Comparison of ENCODE assay signal across 8 mouse cellular contexts in genomic region chr4:108350819-108351218, GRCm38 (mm10). TPM values are rescaled to one million over a fixed set of nuclear protein-coding genes. Genes with fewer than 3 reads are reported as not detected.
DNase-seq lines count a peak whose midpoint lies in the region; ATAC-seq and TF ChIP-seq lines count a peak whose summit lies in the region.

No protein-coding gene starts in this region.

- H3K4me2 ChIP-seq in hindbrain, postnatal 0 days (ENCODE audit: low read depth, low read length): no peak overlapping the region
- H3K4me2 ChIP-seq in stomach, embryonic 16.5 days (ENCODE audit: low read depth, low read length): no peak overlapping the region

- H3K4me3 ChIP-seq in hindbrain, postnatal 0 days (ENCODE audit: low read length): no peak overlapping the region
- no peak overlapping the region for H3K4me3 ChIP-seq in stomach, embryonic 16.5 days (replicated peaks; ENCODE audit: low read length)

- H3K4me1 ChIP-seq in hindbrain, postnatal 0 days (ENCODE audit: insufficient read depth, low read length): peaks cover 5% of the 10 kb centered on the region
- peaks cover 43% of the 10 kb centered on the region for H3K4me1 ChIP-seq in stomach, embryonic 16.5 days (ENCODE audit: control insufficient read depth, insufficient read depth, low read length)

- H3K27me3 ChIP-seq in hindbrain, postnatal 0 days (ENCODE audit: insufficient read depth, low read length): no peaks in the 10 kb centered on the region
- H3K27me3 ChIP-seq in stomach, embryonic 16.5 days (ENCODE audit: control insufficient read depth, insufficient read depth, low read length): no peaks in the 10 kb centered on the region

- H3K9ac ChIP-seq in hindbrain, postnatal 0 days (replicated peaks; ENCODE audit: low read length): no peak overlapping the region
- H3K9ac ChIP-seq in stomach, embryonic 16.5 days (ENCODE audit: low read length): peak overlapping the region; percentile 37; the same call in 1 of the 2 replicates

- DNase-seq in heart, adult 11 months: peak; percentile 95
- no peak for DNase-seq in heart, adult 9 months (ENCODE audit: low spot score in 2 of 2)
- peak; percentile 36 for DNase-seq in fibroblast of lung, adult 2 months (ENCODE audit: low read depth)
- peak; percentile 57 for DNase-seq in hindbrain, postnatal 0 days (ENCODE audit: low spot score)
- DNase-seq in lung, postnatal 10 days: peak; percentile 54
- no peak for DNase-seq in natural killer cell, adult 2 months (ENCODE audit: low spot score in 2 of 2)
- no peak for DNase-seq in layer of hippocampus, postnatal 14 days (ENCODE audit: low spot score in 2 of 2)

- no peak for TF ChIP-seq CTCF in hindbrain, postnatal 0 days (IDR thresholded peaks at IDR 0.05; ENCODE audit: low read depth)

- H3K36me3 ChIP-seq in hindbrain, postnatal 0 days (ENCODE audit: insufficient read depth, low read length): no peaks in the 10 kb centered on the region
- H3K36me3 ChIP-seq in stomach, embryonic 16.5 days (ENCODE audit: control insufficient read depth, insufficient read depth, low read length): no peaks in the 10 kb centered on the region

- ATAC-seq in hindbrain, postnatal 0 days: peak; percentile 71
- ATAC-seq in stomach, embryonic 16.5 days (ENCODE audit: insufficient read depth, low FRiP score): peak; percentile 43; the same call in 1 of the 2 replicates

- H3K27ac ChIP-seq in hindbrain, postnatal 0 days: no peak overlapping the region
- H3K27ac ChIP-seq in stomach, embryonic 16.5 days (ENCODE audit: low read length): peak overlapping the region; percentile 64

- no peaks in the 10 kb centered on the region for H3K9me3 ChIP-seq in hindbrain, postnatal 0 days (ENCODE audit: low read length)
- no peaks in the 10 kb centered on the region for H3K9me3 ChIP-seq in stomach, embryonic 16.5 days (replicated peaks; ENCODE audit: control insufficient read depth, low read length)

- WGBS in hindbrain, postnatal 0 days: 12% methylated on average over 8 of the region's 8 CpGs
- WGBS in stomach, embryonic 16.5 days: 11% methylated on average over 8 of the region's 8 CpGs

RNA-seq across cellular contexts. Expression of gene Coa7, which starts 22.9 kb away (rescaled TPM):
- total RNA-seq in hindbrain, postnatal 0 days (2014; rRNA removed): 31.7 and 35.9 TPM in 2 replicates
- 50.8 and 54.2 TPM in 2 replicates for polyA plus RNA-seq in hindbrain, postnatal 0 days (2015; fragmentation: Nextera tagmentation; extraction: Ambion mirVana)
- polyA plus RNA-seq in stomach, embryonic 16.5 days (2015; fragmentation: Nextera tagmentation; extraction: Ambion mirVana): 45.6 and 55.2 TPM in 2 replicates
- total RNA-seq in layer of hippocampus, postnatal 14 days (2021): 10 to 100 TPM; 29.7 to 33.4 TPM

RNA-seq across cellular contexts. Expression of gene Shisal2a, which starts 32.3 kb away (rescaled TPM):
- total RNA-seq in hindbrain, postnatal 0 days (2014; rRNA removed): 0.47 and 1.8 TPM in 2 replicates
- polyA plus RNA-seq in hindbrain, postnatal 0 days (2015; fragmentation: Nextera tagmentation; extraction: Ambion mirVana): 6.7 and 8.1 TPM in 2 replicates
- 1.2 and 1.4 TPM in 2 replicates for polyA plus RNA-seq in stomach, embryonic 16.5 days (2015; fragmentation: Nextera tagmentation; extraction: Ambion mirVana)
- not detected for total RNA-seq in layer of hippocampus, postnatal 14 days (2021)

RNA-seq across cellular contexts. Expression of gene Zyg11b, which starts 49.9 kb away (rescaled TPM):
- total RNA-seq in hindbrain, postnatal 0 days (2014; rRNA removed): 108 and 115 TPM in 2 replicates
- polyA plus RNA-seq in hindbrain, postnatal 0 days (2015; fragmentation: Nextera tagmentation; extraction: Ambion mirVana): 22.0 and 24.0 TPM in 2 replicates
- 10.3 and 10.5 TPM in 2 replicates for polyA plus RNA-seq in stomach, embryonic 16.5 days (2015; fragmentation: Nextera tagmentation; extraction: Ambion mirVana)
- total RNA-seq in layer of hippocampus, postnatal 14 days (2021): 100 to 1,000 TPM; 119 to 124 TPM

RNA-seq across cellular contexts. Expression of gene Gpx7, which starts 55.9 kb away (rescaled TPM):
- 36.5 and 47.2 TPM in 2 replicates for total RNA-seq in hindbrain, postnatal 0 days (2014; rRNA removed)
- 38.6 and 38.9 TPM in 2 replicates for polyA plus RNA-seq in hindbrain, postnatal 0 days (2015; fragmentation: Nextera tagmentation; extraction: Ambion mirVana)
- polyA plus RNA-seq in stomach, embryonic 16.5 days (2015; fragmentation: Nextera tagmentation; extraction: Ambion mirVana): 63.3 and 66.6 TPM in 2 replicates
- 1 to 10 TPM; 7.4 to 8.0 TPM for total RNA-seq in layer of hippocampus, postnatal 14 days (2021)

Comparison
In these comparisons a context has a peak if more than half of its experiments do, and no peak if none do; other contexts are left out.
1. DNase-seq: peak in heart, adult 11 months (single experiment), fibroblast of lung, adult 2 months (single experiment), hindbrain, postnatal 0 days (single experiment) and lung, postnatal 10 days (single experiment); none in heart, adult 9 months (0 of 2), natural killer cell, adult 2 months (0 of 2) and layer of hippocampus, postnatal 14 days (0 of 2).